Mouse (Mus musculus): ENCODE data around the gene Zfp518b. TPM values are rescaled to one million over a fixed set of nuclear protein-coding genes. Genes with fewer than 3 reads are reported as not detected.
A peak's percentile ranks its signal among the peaks of the same experiment; 100 is the strongest.

Gene Zfp518b
- total RNA-seq, 2 experiments from 2014 or later: 5.2 to 6.4 TPM

DNA sequence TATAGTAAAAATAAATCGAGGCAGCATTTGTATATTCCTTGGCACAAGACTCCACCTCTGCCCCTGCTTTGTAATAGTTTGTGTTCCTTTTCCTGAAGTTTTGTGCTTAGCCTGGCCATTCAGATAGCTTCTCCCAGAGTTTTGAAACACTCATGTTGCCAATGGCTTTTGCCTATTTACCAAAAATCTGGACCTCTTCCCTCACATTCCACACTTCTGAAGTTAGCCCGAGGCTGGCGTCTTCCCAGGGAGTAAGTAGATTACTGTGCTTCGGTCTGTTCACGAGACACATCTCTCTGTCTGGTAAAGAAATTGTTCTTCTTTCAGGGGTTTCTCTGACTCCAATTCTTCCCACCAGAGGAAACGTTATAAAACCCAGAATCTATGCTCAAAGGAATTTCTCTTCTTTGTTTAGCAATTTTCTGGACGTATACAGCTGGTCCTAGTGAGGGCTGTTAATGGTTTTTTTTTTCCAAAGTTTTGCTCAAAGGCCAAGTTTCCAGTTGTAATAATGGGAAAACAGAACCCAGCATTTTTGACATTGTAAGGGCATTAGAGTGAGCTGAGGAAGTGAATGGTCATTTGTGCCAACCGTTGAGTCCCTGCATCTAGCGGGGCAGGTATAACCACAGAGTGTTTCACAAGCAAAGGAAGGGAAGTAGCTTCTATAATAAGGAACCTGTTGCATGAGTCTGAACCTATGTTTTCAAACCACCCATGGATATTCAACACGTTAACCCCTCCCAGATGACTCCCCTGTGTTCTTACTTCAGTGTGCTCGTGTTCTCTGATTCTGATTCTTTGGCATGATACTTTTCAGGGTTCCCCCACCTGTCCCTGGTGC, 50.1 kb downstream of the Zfp518b start:
- peak in 1 of 2 experiments; percentile 23 for DNase-seq

DNA sequence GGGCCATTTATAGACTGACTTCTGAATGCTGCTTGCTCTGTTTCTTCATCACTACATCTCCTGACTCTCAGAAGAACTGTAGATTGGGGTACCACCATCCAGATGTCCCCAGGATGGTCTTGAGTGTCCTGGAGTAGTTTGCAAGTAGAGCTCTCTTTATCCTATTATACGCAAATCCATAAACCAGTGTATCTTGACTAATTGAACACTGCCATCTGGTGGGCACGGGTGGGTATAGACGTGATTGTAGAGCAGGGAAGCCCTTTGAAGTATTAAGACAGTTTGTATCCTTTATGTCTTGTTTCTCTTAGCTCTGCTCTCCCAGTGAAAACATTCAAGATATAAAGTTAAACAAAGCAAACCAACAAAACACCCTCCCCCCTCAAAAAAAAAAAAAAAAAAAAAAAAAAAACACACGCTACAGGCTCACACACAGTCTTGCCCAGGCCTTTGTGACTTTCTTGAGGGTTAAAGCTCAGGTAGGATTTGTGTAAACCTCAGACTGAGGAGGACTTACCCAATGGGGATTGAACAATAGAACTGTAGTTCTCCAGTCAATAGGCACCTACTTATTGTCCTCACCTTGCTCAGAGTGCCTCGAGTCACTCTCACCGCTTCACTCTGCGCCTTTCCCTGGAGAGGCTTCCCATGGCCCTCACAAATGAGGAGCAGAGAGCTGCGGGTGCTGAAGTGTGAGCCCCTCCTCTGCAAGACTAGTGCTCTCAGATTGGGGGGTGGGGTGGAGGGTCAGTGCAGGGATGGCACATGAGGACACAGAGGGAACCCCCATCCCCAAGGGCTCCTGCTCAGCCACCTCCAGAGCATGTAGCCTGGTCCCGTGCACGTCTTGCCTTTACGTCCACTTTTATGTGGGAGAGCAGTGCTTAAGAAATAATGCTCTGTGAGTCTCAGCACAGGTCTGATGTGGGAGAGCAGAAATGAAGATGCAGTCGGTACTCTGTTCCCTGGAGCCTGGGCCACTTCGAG, 51.9 kb downstream of the Zfp518b start:
- intact Hi-C loops (cut with DNase I): loop anchor here (2.0 kb wide), 2 partner anchors 52 to 326 kb away; no protein-coding TSS in a partner anchor

More for the DNA sequence above, 50.1 kb downstream of the Zfp518b start:
- intact Hi-C loops (cut with DNase I): no loop called here

GRCm38 (mm10) chr5:38628023-38628422, 56.6 kb downstream of the Zfp518b start:
- intact Hi-C loops (cut with DNase I): no loop called here
- no peak for DNase-seq

More for the DNA sequence above, 51.9 kb downstream of the Zfp518b start:
- peak; percentile 67 to 81 for DNase-seq

GRCm38 (mm10) chr5:38626883-38627282, 57.7 kb downstream of the Zfp518b start:
- intact Hi-C loops (cut with DNase I): no loop called here
- no peak for DNase-seq

GRCm38 (mm10) chr5:38620783-38621182, 63.8 kb downstream of the Zfp518b start:
- DNase-seq: peak; percentile 28 to 63
- intact Hi-C loops (cut with DNase I): loop anchor here (2.0 kb wide), 1 partner anchor 40 kb away; no protein-coding TSS in a partner anchor

DNA sequence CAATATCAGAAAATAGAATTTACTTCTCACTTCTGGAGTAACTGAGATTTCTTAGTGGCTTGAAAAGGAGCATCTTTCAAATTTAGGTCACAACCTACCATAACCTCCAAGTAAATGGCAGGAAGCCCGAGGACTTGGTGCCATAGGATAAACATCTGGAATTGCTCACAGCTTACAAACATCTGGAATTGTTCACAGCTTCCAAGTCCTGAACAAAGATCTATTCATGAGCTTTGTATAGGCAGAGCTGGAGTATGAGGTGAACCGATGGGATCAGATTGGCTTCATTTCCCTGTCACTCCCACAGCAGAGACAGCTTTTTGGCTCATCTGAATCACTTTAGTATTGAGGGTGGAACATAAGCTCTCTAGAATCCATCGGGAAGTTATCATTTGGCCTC, 65.7 kb downstream of the Zfp518b start:
- no peak for DNase-seq
- intact Hi-C loops (cut with DNase I): no loop called here

Other genes with a start within 250 kb of the Zfp518b start
- gene Slc2a9, start 181.7 kb downstream of the Zfp518b start, total RNA-seq (2021): 1 to 10 TPM in 1 of 2 experiments, under 1 TPM in 1; 0.85 to 2.9 TPM
- 100 to 1,000 TPM; 119 to 146 TPM for gene Wdr1, start 121.6 kb downstream of the Zfp518b start, total RNA-seq (2021)
- gene Clnk, start 192.0 kb upstream of the Zfp518b start, total RNA-seq (2021): not detected